Mouse (Mus musculus) c-Kit-positive CD71-positive TER-119-negative erythroid progenitor cells, embryonic 14.5 days (primary cell): ENCODE results near the gene Xylt1.

Experiments
- DNase-seq: peaks from one replicate; pipeline ENCODE4 v3.0.0-alpha.2; 2013; ENCODE audit warnings: low read depth

Xylt1 gene

GRCm38 (mm10) chr7:117481404-117481803 is 100.6 kb downstream of the Xylt1 start:
- no peak for DNase-seq

- DNase-seq: no peak
Observed at GRCm38 (mm10) chr7:117482701-117483100, 101.9 kb downstream of the Xylt1 start.

GRCm38 (mm10) chr7:117484589-117484988 is 103.8 kb downstream of the Xylt1 start:
- no peak for DNase-seq

- DNase-seq: no peak
Observed at GRCm38 (mm10) chr7:117484989-117485536, 104.3 kb downstream of the Xylt1 start.

- no peak for DNase-seq
Observed at GRCm38 (mm10) chr7:117486425-117487172, 105.8 kb downstream of the Xylt1 start.

GRCm38 (mm10) chr7:117487173-117487490 is 106.4 kb downstream of the Xylt1 start:
- no peak for DNase-seq

- DNase-seq: no peak
Observed at GRCm38 (mm10) chr7:117489973-117490372, 109.2 kb downstream of the Xylt1 start.

GRCm38 (mm10) chr7:117490500-117491205 is 109.9 kb downstream of the Xylt1 start:
- no peak for DNase-seq

GRCm38 (mm10) chr7:117491495-117491894 is 110.7 kb downstream of the Xylt1 start:
- no peak for DNase-seq

- no peak for DNase-seq
Observed at GRCm38 (mm10) chr7:117494210-117494609, 113.4 kb downstream of the Xylt1 start.

- DNase-seq: no peak
Observed at GRCm38 (mm10) chr7:117494618-117495310, 114.0 kb downstream of the Xylt1 start.

- DNase-seq: no peak
Observed at GRCm38 (mm10) chr7:117495751-117496150, 115.0 kb downstream of the Xylt1 start.

- no peak for DNase-seq
Observed at GRCm38 (mm10) chr7:117498173-117498572, 117.4 kb downstream of the Xylt1 start.

GRCm38 (mm10) chr7:117501355-117502181 is 120.8 kb downstream of the Xylt1 start:
- no peak for DNase-seq

- DNase-seq: no peak
Observed at GRCm38 (mm10) chr7:117502415-117502814, 121.6 kb downstream of the Xylt1 start.

GRCm38 (mm10) chr7:117503714-117504113 is 122.9 kb downstream of the Xylt1 start:
- DNase-seq: no peak

- no peak for DNase-seq
Observed at GRCm38 (mm10) chr7:117505791-117506190, 125.0 kb downstream of the Xylt1 start.

- no peak for DNase-seq
Observed at GRCm38 (mm10) chr7:117507351-117507750, 126.6 kb downstream of the Xylt1 start.

GRCm38 (mm10) chr7:117508090-117508489 is 127.3 kb downstream of the Xylt1 start:
- no peak for DNase-seq

- DNase-seq: no peak
Observed at GRCm38 (mm10) chr7:117510113-117510512, 129.3 kb downstream of the Xylt1 start.

GRCm38 (mm10) chr7:117512301-117512700 is 131.5 kb downstream of the Xylt1 start:
- no peak for DNase-seq

- no peak for DNase-seq
Observed at GRCm38 (mm10) chr7:117515794-117516193, 135.0 kb downstream of the Xylt1 start.
